Mouse (Mus musculus): ENCODE measurements around the gene 4930503B20Rik.

Gene 4930503B20Rik

DNA sequence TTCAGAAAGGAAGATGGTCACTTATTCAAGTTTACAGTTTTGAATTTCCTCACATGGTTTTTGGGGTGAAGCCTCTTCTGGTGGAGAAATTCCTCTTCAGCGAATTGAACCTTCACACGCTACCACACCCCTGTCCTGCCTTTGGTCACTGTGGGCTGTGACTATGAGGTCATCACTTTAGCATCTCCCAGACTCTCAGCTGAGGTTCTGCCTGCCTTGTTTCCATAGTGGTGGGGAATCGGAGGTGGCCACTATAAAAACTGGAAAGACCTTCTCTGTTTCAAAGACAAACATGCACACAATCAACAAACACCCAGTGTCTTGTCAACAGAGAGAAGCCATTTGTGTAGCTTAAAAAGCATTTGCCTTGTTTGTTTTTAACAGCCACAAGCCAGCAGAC is at the start of gene 4930503B20Rik:
Gene 4930503B20Rik, minus strand, starts transcription at position 101 of the 400 bp plus-strand sequence.
- in situ Hi-C loops (cut with MboI, MseI) = no loop called here

DNA sequence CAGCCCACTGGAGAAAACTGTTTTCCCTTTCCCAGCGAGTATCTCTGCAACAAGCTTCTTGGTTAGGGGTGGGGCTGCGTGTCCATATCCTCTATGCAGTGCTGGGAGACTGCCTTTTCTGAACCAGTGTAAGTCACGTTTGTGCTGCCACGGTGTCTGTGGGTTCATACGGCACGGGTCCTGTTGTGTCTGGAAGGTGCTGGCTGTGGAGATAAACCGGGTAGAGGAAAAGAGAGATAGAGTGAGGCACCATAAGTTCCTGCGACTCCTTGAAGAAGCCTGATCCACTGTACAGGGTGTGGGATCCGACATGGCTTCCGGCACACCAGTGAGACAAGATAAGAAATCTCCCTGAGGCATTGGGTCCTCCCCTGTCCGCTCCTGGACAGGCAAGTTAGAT is 48.9 kb upstream of the 4930503B20Rik start:
- in situ Hi-C loops (cut with MboI, MseI) = no loop called here

GRCm38 (mm10) chr3:146698982-146699381 is 47.9 kb upstream of the 4930503B20Rik start:
- in situ Hi-C loops (cut with MboI, MseI) = no loop called here

DNA sequence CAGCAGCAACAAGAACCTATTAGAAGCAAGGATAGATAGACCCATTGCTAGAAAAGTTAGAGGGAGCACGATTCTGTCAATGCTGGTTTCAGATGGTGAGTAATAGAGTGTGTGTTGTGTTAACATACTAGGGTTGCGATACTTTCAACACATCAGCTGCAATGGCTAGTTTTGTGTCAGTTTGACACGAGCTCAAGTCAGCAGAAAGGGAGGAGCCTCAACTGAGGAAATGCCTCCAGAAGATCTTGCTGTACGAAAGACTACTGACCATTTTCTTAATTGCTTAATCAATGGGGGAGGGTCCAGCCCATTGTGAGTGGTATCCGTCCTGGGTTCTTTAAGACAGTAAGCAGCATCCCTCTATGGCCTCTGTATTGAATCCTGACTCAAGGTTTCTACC is 41.4 kb upstream of the 4930503B20Rik start:
- in situ Hi-C loops (cut with MboI, MseI) = no loop called here

GRCm38 (mm10) chr3:146687121-146687725 is 36.1 kb upstream of the 4930503B20Rik start:
- in situ Hi-C loops (cut with MboI, MseI) = no loop called here

DNA sequence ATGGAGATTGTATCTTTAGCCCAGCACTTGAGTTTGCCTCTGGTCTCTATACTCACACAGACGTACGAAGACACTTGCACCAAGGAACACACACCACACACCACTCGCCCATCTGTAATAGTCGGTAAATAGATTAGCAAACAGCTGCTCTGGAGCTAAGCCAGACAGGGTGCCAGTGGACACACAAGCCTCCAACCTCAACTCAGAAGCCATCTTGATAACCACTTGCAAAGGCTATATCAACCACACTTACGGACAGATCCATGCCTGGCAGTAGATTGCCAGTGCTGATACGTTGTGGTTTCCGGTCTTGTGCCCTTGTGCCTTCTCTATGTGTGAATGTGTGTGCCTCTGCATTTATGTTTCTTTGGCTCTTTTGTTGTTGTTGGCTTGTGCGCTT is 35.3 kb upstream of the 4930503B20Rik start:
- in situ Hi-C loops (cut with MboI, MseI) = no loop called here

- in situ Hi-C loops (cut with MboI, MseI) = no loop called here
These were observed 33.9 kb upstream of the 4930503B20Rik start, which contains the start of gene Samd13 for GRCm38 (mm10) chr3:146684811-146685675. Gene Samd13, minus strand, starts transcription at chr3:146685592.

GRCm38 (mm10) chr3:146683095-146683494 is 32.0 kb upstream of the 4930503B20Rik start:
- in situ Hi-C loops (cut with MboI, MseI) = no loop called here

GRCm38 (mm10) chr3:146682140-146682651 is 31.1 kb upstream of the 4930503B20Rik start:
- in situ Hi-C loops (cut with MboI, MseI) = no loop called here

DNA sequence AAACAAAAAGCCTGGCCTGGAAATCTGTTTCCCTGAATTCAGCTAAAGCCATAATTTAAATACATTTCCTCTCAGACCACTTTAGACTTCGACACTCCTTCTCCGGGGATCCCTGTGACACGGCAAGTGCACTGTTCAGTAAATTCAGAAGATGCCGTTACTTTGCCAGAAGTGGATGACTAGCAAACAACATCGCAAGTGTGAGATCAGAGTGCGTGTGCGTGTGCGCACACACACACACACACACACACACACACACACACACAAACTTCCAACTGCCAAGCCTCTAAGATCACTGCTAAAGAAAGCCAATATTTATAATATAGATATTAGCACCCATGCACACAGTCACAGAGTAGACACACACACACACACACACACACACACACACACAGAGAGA is 30.6 kb upstream of the 4930503B20Rik start:
- in situ Hi-C loops (cut with MboI, MseI) = no loop called here

DNA sequence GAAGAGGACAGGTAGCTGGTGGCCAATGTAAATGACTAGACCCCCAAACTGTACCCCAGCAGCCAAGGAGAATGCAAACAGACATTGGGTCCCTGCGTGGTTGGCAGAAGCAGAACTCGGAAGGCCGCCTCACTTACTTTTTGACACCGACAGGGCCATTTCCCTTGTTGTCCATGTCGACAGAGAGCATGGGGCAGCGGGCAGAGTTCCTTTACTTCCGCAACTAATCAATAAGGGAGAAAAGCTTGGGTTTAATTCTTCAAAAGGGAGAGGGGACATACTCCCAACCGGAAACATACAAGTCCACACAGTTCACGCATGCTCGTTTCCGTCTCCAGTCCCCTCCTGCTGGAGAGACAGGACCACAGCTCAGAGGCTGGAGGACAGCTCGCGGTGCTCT is 29.5 kb upstream of the 4930503B20Rik start:
- in situ Hi-C loops (cut with MboI, MseI) = no loop called here

- in situ Hi-C loops (cut with MboI, MseI) = no loop called here
These were observed 28.5 kb upstream of the 4930503B20Rik start for GRCm38 (mm10) chr3:146679646-146680045.

- in situ Hi-C loops (cut with MboI, MseI) = no loop called here
These were observed 25.1 kb upstream of the 4930503B20Rik start for GRCm38 (mm10) chr3:146676193-146676592.

GRCm38 (mm10) chr3:146675101-146675500 is 24.0 kb upstream of the 4930503B20Rik start:
- in situ Hi-C loops (cut with MboI, MseI) = no loop called here

DNA sequence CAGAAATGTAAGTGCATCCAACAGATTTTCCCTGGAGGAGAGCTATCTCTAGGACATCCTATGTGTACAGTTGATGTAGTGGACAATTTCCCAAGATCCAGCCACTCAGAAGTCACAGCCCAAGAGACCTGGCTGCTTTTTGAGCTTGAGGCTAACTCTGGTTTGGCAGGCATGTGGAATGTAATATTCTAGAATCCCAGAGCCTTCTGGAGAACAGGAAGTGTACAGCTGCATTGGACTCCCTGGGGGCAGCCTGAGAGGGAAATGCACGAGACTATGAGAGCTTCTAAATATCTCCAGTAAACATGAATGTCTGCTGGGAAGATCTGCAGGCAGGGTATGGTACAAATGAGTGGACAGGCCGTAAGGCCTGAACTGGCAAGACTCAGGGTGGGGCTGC is 20.0 kb upstream of the 4930503B20Rik start:
- in situ Hi-C loops (cut with MboI, MseI) = no loop called here

- in situ Hi-C loops (cut with MboI, MseI) = loop anchor here (10.0 kb wide), 1 partner anchor 277 kb away; no protein-coding TSS in a partner anchor
These were observed 10.8 kb upstream of the 4930503B20Rik start for GRCm38 (mm10) chr3:146661907-146662306.

DNA sequence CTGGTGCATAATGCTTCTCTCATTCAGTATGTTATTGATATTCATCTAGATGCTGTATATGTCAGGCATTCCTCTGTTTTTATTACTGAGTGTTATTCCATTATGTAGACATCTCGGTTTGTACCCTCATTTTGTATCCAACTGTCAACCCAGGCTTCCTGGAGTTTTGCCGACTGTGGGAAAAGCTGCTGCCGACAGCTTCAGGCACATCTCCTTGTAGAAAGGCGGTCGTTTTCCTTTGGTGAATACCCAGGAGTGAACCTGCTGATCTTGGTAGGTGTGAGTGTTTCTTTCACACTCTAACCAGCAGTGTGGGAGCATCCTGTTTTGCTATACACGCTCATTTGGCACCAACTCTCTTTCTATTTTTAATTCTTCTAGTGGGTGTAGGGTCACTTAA is 9.9 kb upstream of the 4930503B20Rik start:
- in situ Hi-C loops (cut with MboI, MseI) = loop anchor here (10.0 kb wide), 1 partner anchor 276 kb away; no protein-coding TSS in a partner anchor

DNA sequence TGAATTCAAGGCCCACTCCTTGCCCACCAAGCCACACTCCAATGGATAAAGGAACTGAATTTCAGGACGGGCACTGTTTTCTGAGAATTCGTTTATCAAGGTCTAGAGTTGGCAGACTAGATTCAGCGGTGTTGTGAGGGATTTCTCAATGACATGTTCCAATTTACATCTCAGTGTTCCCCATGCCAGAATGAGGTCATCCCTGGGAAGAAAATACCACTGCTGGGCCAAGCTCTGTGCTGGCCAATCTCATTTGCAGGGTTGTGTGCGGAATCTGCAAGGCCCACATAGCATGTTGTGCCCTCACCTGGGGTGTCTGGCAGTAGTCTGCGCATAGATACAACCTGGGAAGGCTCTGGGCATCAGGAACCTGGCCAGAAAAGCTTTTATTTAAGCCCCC is 8.2 kb upstream of the 4930503B20Rik start:
- in situ Hi-C loops (cut with MboI, MseI) = no loop called here

GRCm38 (mm10) chr3:146658061-146658639 is 7.0 kb upstream of the 4930503B20Rik start:
- in situ Hi-C loops (cut with MboI, MseI) = no loop called here

DNA sequence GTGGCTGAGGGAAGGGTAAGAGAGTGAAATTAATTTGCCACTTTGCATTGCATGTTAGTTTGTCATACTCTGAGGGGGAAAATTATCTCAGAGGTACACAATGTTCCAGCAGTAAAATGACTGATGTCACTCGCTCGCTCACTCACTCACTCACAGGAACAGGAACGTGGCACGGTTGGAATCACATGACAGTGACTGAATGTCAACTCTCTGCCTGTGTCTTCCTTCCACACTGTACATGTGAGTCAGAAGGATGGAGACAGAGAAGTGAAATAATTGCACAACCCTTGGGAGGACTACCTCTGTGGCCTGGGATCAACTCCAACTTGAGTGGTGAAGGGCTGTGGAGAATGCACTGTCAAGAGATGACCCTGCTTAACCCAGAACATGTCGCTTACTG is 6.3 kb upstream of the 4930503B20Rik start:
- in situ Hi-C loops (cut with MboI, MseI) = no loop called here

DNA sequence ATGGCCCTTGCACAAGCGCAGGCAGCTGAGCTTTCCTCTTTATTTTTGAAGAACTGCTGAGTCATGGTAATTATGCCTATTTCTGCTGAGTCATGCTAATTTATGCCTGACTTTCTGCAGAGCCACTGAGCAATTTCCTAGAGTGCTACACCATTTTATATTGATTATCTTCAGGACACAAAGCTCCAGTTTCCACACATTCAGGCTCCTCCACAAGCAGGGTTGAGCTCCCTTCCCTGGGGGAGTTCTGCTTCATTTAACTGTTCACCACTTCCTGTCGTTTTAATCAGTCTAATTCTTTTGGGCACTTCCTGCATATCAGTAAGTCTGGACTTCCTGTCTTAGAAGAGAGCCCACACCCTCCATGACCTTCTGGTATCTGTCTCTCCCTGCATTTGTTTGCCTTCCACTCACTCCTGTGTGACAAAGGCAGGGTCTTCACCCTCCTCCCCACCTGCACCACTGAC is 4.0 kb upstream of the 4930503B20Rik start:
- in situ Hi-C loops (cut with MboI, MseI) = no loop called here

GRCm38 (mm10) chr3:146653692-146654091 is 2.6 kb upstream of the 4930503B20Rik start:
- in situ Hi-C loops (cut with MboI, MseI) = no loop called here

Measured in T-helper 1 cell (primary cell).